Mouse (Mus musculus) ovary, postnatal 36 days (tissue): ENCODE measurements at regions not wholly inside any gene's neighbourhood (a gene's known extent, or its start where the extent isn't known, plus 50 kb on each side); places are given as distances from the start of the nearest gene placed in this dataset.
A peak's percentile ranks its signal among the peaks of the same experiment; 100 is the strongest.
"Not testable (repeated sequence)": the region's sequence is repeated elsewhere in the genome, so short reads cannot be mapped to it uniquely, and the experiment has no call there.

ENCODE experiments used
- DNase-seq: peaks from one replicate; pipeline ENCODE4 v3.0.0; 2022; ENCODE audit warnings: low spot score, mixed read lengths

- no peak for DNase-seq
Measured at GRCm38 (mm10) chr10:96253671-96254070, 117.3 kb downstream of the Gm5426 start.

DNA sequence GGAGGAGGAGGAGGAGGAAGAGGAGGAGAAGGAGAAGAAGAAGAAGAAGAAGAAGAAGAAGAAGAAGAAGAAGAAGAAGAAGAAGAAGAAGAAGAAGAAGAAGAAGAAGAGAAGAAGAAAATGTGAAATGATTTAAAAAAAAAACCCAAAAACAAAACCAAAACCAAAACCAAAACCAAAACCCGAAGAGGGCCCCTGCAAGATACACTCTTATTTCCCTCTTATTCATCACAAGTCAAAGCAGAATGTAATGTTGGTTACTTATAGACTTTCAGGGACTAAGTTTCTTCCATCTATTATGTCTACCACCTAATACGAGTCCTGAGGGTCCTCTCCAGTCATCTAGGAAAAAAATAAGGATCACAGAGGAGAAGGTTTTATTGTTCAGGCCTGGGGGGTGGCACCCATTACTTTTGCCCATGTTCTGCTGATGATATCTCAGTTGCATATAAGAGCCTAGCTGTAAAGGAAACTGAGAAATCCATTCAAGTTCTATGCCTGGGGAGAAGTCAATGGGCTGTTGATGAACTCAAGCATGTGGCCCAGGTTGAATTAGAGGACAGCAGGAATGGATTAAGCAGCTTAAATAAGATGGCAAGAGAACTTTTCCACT lies 118.0 kb downstream of the Gm5426 start:
- DNase-seq, result no peak

DNA sequence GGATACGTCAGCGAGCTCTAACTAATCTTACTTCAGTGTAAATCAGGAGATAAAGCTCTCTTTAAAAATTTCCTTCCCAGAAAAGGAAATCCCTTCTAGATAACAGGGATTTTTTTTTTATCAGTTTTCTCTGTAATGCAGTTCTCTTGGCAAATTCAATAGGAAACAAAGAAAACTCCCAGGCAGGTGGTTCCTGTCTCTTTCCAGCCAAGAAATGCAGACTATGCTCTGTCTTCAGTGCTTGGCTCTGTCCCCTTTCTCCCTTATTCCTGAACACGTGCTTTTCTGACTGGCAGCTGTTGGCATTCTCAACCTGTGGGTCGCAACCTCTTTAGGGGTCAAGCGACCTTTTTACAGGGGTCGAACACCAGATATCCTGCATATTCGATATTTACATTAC lies 121.5 kb downstream of the Gm5426 start:
- no peak for DNase-seq

- no peak for DNase-seq
Measured at GRCm38 (mm10) chr10:96259242-96259641, 122.8 kb downstream of the Gm5426 start.

- DNase-seq, result no peak
Measured at GRCm38 (mm10) chr10:96259648-96260047, 123.2 kb downstream of the Gm5426 start.

GRCm38 (mm10) chr10:96263544-96263943 lies 127.1 kb downstream of the Gm5426 start:
- no peak for DNase-seq

DNA sequence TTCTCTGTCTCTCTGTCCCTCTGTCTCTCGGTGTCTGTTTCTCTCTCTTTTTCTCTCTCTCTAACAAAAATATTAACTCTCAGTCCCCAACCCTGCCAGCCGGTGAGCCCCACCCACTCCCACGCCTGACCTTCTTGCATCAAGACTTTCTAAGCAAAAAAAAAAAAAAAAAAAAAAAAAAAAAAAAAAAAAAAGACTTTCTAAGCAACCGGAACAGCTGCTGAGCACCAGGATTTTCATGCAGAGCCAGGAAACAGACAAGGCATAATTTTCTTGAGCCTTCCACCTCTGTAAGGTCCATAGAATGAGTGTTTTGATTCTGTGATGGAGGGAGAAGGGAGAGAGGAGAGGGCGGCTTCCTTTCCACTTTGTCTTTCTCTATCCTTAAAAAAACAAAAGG lies 128.0 kb downstream of the Gm5426 start:
- no peak for DNase-seq

GRCm38 (mm10) chr10:96264866-96265265 lies 128.5 kb downstream of the Gm5426 start:
- DNase-seq, result peak; percentile 17

- DNase-seq, result no peak
Measured at GRCm38 (mm10) chr10:96266100-96266735, 129.8 kb downstream of the Gm5426 start.

GRCm38 (mm10) chr10:96267603-96268002 lies 131.2 kb downstream of the Gm5426 start:
- DNase-seq, result no peak

GRCm38 (mm10) chr10:96273607-96274365 lies 137.4 kb downstream of the Gm5426 start:
- no peak for DNase-seq

DNA sequence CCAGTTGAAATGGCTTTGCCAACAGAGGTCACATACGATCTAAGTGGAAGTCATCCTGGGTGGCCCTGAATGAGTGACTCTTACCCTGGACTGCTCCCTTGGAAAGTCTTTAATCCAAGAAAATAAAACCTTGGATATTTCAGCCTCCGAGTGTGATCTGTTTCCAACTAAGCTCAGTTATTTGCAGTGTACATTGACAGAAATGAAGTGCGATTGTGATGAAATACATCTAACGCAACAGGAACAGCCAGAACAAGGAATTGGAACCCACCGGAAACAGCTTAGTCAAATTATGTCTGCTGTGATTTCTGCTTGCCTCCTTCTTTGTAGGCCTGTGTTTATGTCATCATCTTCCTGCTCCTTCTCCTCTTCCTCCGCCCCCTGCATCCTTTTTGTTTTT lies 143.7 kb downstream of the Gm5426 start:
- no peak for DNase-seq

GRCm38 (mm10) chr10:96285407-96286093 lies 149.1 kb downstream of the Gm5426 start:
- no peak for DNase-seq

GRCm38 (mm10) chr10:96286094-96286485 lies 149.7 kb downstream of the Gm5426 start:
- DNase-seq, result no peak

DNA sequence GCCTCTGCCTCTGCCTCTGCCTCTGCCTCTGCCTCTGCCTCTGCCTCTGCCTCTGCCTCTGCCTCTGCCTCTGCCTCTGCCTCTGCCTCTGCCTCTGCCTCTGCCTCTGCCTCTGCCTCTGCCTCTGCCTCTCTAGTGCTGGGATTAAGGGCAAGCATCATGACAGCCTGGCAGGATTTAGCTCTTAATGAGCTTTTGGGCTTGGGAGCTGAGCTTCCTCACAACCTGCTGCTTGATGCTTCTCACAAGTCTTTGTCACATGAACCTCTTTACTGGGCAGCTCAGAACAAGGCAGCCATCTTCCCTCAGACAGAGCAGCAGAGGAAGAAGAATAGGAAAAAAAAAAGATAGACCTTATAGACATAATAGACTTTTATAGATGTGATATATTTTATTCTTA lies 152.6 kb downstream of the Gm5426 start:
- DNase-seq, result not testable (repeated sequence)

GRCm38 (mm10) chr10:96293622-96294021 lies 157.2 kb downstream of the Gm5426 start:
- DNase-seq, result no peak

DNA sequence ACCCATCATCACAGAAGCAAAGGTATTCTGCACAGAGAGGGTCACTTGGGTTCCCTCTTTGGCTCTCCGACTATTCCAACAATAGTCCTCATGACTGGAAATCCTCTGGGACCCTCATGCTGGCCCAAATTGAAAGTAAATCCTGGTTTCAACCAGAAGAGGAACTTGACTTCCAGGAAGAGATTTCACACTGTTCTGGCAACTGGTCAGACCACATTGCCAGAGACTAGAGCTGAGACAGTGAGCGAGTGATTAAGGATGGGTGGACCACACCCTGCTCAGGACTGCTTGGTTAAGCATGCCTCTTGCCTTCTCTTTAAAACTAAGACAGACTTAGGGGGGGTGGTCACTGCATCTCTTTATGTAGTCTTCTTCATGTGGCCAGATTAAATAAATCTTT lies 158.3 kb downstream of the Gm5426 start:
- no peak for DNase-seq

- no peak for DNase-seq
Measured at GRCm38 (mm10) chr10:96297658-96298057, 161.3 kb downstream of the Gm5426 start.

- no peak for DNase-seq
Measured at GRCm38 (mm10) chr10:96298566-96298965, 162.2 kb downstream of the Gm5426 start.

- DNase-seq, result no peak
Measured at GRCm38 (mm10) chr10:96305701-96306100, 169.3 kb downstream of the Gm5426 start.

DNA sequence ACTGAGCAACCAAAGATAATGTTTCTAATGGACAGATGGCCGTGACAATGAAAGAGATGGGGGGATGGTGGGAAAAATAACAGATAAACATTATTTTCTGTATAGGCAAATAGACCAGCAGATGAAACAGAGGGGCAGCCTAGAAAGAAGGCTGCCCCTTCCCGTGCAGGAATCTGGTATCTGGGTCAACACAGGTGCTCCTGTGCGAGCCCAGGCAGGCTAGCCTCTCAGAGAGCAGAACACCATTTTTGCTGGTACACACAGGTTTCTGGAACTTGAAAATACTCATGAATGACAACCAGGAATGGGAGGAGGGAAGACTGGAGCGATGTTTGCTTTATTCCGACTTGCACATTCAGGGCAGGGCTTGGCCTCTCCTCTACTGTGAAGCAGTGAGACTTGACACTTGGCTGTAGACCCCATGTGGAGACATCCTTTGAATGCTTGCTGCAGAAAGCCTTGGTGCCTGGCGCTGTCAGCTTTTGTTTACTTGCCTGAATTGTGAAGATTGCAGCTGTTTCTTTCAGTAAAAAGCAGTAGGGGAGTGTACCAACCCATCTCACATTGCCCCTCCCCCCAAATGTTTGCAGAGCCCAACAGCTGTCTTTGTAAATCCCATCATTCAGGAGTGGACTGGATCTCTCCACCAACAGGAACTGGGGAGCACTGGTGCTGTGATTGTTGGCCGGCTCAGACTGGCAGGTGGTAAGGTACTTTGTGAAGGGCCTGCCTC lies 172.5 kb downstream of the Gm5426 start:
- no peak for DNase-seq

- no peak for DNase-seq
Measured at GRCm38 (mm10) chr10:96309766-96310165, 173.4 kb downstream of the Gm5426 start.
